Mouse (Mus musculus): ENCODE results near the gene Lyrm7. TPM values are rescaled to one million over a fixed set of nuclear protein-coding genes. Genes with fewer than 3 reads are reported as not detected.
"Not testable (repeated sequence)": the region's sequence is repeated elsewhere in the genome, so short reads cannot be mapped to it uniquely, and the experiment has no call there.

The Lyrm7 gene
- polyA plus RNA-seq, 1 experiment from 2014 or later = 8.2 TPM

DNA sequence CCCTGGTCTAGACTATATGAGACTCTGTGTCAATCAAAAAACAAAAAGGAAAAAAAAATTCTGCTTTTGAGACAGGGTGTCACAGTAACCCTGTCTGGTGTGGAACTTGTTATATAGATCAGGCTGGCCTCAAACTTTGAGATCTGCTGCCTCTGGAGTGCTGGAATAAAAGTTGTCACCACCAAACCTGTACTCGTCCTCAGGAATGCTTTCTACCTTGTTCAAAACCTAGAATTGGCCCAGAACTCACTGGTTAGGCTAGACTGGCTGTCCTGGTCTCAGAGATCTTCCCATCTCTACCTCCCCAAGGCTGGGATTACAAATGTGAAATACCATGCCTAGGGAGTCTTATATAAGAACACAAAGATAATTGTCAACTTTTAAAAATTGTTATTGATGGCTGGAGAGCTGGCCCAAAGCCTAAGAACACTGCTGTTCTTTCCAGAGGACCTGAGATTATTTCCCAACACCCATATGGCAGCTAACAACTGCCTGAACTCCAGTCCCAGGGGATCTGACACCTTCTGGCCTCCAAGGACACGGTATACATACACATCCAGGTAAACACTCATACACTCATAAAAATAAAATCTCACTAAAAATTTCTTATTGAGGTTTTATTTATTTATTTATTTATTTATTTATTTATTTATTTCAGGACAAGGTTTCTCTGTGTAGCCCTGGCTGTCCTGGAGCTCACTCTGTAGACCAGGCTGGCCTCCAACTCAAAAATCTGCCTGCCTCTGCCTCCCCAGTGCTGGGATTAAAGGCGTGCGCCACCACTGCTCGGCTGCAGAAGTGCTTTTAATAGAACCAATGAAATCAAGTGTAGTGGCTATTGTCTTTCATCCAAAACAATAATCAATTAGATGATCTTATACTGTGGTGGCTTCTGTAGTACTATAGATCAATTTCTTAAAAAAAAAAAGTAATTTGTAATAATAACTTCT, 1.0 kb upstream of the Lyrm7 start:
- Histone ChIP-seq H3K27me3 (no peaks in the 10 kb centered on the region), H3K9ac (no peak overlapping the region), H3K27ac (no peak overlapping the region), H3K4me1 (peaks cover 14% of the 10 kb centered on the region; the same call in 1 of the 2 replicates), H3K36me3 (replicated peaks) (no peaks in the 10 kb centered on the region), H3K4me3 (replicated peaks) (no peak overlapping the region), H3K4me2 (peak overlapping the region; percentile 80; the same call in 1 of the 2 replicates), H3K9me3 (no peaks in the 10 kb centered on the region)
- no peak for ATAC-seq (ENCODE audit: low FRiP score)
- WGBS = 89% methylated on average over 5 of the region's 5 CpGs

DNA sequence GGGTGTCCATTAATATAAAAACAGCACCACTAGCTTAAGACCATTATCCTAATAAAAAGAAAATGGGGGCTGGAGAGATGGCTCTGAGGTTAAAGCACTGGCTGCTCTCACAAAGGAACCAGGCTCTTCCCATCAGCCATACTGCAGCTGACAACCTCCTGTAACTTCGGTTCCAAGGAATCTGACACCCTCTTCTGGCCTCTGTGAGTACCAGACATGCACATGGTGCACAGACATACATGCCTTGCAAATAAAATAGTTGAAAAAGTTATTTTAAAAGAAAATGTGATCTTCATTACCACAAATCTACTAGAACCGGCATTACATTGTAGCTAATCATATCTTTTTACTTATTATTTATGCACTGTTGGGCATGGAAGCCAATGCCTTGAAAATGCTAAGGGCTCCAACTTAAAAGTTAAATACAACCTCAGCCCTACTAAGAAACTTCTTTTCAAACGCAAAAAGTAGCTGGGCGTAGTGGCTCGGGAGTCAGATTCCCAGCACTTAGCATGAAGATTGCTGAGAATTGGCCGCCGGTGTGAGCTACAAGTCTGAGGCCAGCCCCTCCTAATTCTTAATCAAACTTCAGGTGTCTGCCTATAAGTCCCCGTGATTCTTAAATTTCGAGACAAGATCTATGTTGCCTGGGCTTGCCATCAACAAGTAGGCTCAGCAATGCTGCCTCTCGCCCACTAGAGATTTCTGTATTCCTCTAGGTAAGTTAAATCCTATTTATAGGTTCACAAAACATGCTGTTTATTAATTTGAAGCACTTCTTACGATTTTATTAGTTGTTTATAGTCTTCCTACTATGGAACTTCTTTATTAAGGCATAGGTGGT, 1.2 kb downstream of the Lyrm7 start:
- Histone ChIP-seq H3K36me3 (replicated peaks) (no peaks in the 10 kb centered on the region), H3K4me3 (replicated peaks) (peak overlapping the region; percentile 66), H3K27me3 (no peaks in the 10 kb centered on the region), H3K9me3 (no peaks in the 10 kb centered on the region), H3K4me2 (peak overlapping the region; percentile 80), H3K9ac (peak overlapping the region; percentile 75; the same call in 1 of the 2 replicates), H3K4me1 (peaks cover 9% of the 10 kb centered on the region; the same call in 1 of the 2 replicates), H3K27ac (peak overlapping the region; percentile 59; the same call in 1 of the 2 replicates)
- 0 out of 2 replicates have a peak, but pooled peaks have one; percentile 2 for ATAC-seq (ENCODE audit: low FRiP score)
- 27% methylated on average over 11 of the region's 11 CpGs for WGBS

DNA sequence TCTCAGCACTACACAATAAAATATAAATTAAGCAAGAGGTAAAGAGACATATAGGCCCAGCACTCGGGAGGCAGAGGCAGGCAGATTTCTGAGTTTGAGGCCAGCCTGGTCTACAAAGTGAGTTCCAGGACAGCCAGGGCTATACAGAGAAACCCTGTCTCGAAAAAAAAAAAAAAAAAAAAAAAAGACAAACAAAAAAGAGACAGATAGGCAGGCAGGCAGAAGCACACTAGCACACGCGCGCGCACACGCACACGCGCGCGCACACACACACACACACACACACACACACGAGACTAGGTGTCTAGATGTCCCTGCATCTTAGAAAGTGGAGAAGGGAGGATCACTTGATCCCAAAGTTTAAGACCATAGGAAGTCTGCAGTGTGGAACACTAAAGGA, 1.8 kb downstream of the Lyrm7 start:
- not testable (repeated sequence) for H3K4me2 ChIP-seq; H3K4me1 ChIP-seq; H3K9ac ChIP-seq; H3K9me3 ChIP-seq; H3K36me3 ChIP-seq (replicated peaks); H3K27me3 ChIP-seq; H3K4me3 ChIP-seq (replicated peaks); ATAC-seq (ENCODE audit: low FRiP score)
- 0 out of 2 replicates have a peak overlapping the region, but pooled peaks have one; percentile 8 for H3K27ac ChIP-seq
- WGBS = 95% methylated on average over 11 of the region's 12 CpGs

DNA sequence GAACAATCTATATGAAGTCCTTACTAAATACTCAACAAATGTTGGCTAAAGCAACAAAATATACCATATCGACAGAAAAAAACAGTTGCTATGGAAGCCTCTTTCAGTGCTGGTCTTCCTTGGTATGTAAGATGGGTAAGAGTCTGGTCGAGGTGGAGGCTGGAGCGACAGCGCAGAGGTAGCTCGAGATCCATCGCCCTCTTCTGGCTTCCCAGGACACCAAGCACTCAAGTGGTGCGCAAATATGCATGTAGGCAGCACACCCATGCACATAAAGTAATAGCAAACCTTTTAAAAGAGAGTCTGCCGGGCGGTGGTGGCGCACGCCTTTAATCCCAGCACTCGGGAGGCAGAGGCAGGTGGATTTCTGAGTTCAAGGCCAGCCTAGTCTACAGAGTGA, 9.1 kb downstream of the Lyrm7 start:
- 91% methylated on average over 12 of the region's 12 CpGs for WGBS
- Histone ChIP-seq H3K27ac (no peak overlapping the region), H3K4me1 (no peaks in the 10 kb centered on the region), H3K9ac (no peak overlapping the region), H3K4me3 (replicated peaks) (no peak overlapping the region), H3K27me3 (no peaks in the 10 kb centered on the region), H3K36me3 (replicated peaks) (no peaks in the 10 kb centered on the region), H3K4me2 (no peak overlapping the region), H3K9me3 (no peaks in the 10 kb centered on the region)
- ATAC-seq (ENCODE audit: low FRiP score) = no peak

DNA sequence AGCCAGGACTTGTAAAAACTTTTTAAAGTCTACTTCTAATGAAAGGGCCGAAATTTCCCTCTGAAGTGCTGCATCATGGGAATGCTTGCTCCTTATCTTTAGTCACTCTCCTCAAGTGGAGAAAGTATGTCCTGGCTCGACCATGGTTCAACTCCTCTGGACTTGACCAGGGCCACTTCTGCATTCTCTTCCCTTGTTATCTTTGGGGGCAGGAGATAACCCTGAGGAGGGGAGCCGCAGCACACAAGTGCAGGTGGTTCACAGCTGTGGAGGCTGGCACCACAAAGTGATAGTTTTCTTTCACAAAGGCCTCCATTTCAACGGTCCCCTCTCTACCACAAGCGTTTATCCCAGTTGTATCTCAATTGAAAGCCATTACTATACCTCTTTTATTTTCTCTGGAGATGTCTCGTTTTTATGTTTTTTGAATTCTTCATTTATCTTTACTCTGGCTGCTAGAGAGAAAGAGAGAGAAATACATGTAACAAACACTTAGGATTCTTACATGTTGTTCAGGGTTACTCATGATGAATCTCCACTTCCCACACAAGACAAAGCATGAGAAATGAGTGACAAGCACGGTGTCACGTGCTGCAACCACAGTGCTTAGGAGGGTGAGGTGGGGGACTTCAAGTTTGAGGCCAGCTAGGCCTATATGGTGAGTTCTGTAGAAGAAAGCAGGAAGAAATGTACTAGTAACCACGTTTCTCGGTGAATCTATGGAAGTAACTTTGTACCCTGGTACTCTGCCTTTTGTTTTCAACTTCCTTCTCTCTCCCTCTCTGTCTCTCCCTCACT, 10.6 kb downstream of the Lyrm7 start:
- H3K27me3 ChIP-seq = no peaks in the 10 kb centered on the region
- H3K4me2 ChIP-seq = no peak overlapping the region
- 89% methylated on average over 10 of the region's 10 CpGs for WGBS
- no peak overlapping the region for H3K4me3 ChIP-seq (replicated peaks)
- ATAC-seq (ENCODE audit: low FRiP score) = no peak
- H3K9me3 ChIP-seq = no peaks in the 10 kb centered on the region
- no peaks in the 10 kb centered on the region for H3K36me3 ChIP-seq (replicated peaks)
- H3K9ac ChIP-seq = no peak overlapping the region
- peaks cover 11% of the 10 kb centered on the region for H3K4me1 ChIP-seq
- H3K27ac ChIP-seq = no peak overlapping the region

DNA sequence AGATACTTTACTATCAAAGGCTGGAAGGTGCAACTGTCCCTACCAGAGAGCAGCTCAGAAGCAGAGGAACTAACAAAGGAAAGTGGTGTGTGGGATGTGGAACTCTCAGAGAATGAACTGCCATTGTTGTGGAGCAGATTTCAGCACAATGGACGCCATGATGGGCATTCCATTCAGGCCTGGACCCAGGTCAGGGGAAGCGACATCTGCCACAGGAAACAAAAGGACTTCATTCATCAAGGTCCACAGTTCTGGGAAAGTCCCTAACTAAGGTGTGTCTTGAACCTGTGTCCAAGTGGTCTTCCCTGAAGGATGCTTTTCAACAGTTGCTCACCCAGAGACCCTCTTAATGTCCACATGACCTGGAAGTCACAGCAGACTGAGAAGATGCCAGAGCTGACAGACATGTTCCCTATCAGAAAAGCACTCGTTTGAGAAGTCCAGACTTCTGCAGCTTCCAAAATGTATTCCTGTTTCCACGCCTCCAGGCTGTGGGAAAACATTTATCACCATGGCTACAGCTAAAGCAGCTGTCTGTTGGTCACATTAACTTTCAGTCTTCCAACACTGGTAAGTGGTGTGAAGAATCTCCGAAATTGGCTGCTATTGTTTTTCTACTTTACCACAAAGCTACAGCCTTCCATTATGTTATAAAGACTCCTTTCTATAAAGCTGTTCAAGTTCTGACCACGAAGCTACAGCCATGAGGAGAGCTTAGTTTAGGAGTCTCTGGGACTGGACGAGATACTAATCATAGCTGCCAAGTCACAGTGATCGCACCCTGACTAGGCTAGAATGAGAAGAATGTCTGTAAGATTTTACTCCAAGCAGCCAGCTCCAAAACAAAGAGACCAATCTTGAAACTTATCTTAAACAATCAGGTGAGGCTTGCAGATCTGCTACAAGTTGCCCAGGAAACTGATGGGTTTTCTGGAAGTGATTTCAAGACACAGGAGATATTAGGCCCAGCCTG, 15.0 kb downstream of the Lyrm7 start:
- peaks cover 13% of the 10 kb centered on the region for H3K4me1 ChIP-seq
- H3K36me3 ChIP-seq (replicated peaks) = no peaks in the 10 kb centered on the region
- no peak overlapping the region for H3K9ac ChIP-seq
- 49% methylated on average over 8 of the region's 8 CpGs for WGBS
- no peak overlapping the region for H3K4me2 ChIP-seq
- H3K9me3 ChIP-seq = no peaks in the 10 kb centered on the region
- H3K27me3 ChIP-seq = no peaks in the 10 kb centered on the region
- H3K4me3 ChIP-seq (replicated peaks) = no peak overlapping the region
- no peak overlapping the region for H3K27ac ChIP-seq
- ATAC-seq (ENCODE audit: low FRiP score) = no peak

DNA sequence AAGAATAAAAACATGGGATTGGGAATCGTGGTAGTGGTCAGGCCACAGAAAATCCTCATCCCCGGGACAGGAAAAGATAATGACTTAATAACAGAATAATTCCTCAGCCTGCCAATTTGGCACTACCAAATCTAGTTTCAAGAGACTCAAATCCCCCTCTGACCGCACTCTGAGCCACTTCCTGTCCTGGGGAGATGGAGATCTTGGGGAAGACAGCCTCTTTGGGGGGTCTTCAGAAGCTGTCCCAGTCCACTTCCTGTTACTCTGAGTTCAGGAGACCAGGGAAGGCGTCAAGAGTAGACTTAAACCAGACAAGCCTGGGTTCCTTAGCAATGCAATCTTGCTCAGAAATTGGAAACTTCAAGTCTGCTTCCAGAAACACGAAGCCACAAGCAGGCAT, 15.8 kb downstream of the Lyrm7 start:
- no peaks in the 10 kb centered on the region for H3K36me3 ChIP-seq (replicated peaks)
- no peak overlapping the region for H3K4me2 ChIP-seq
- H3K9me3 ChIP-seq = no peaks in the 10 kb centered on the region
- peaks cover 13% of the 10 kb centered on the region for H3K4me1 ChIP-seq
- ATAC-seq (ENCODE audit: low FRiP score) = no peak
- no peak overlapping the region for H3K4me3 ChIP-seq (replicated peaks)
- 92% methylated on average over 5 of the region's 5 CpGs for WGBS
- H3K27me3 ChIP-seq = no peaks in the 10 kb centered on the region
- H3K9ac ChIP-seq = no peak overlapping the region
- no peak overlapping the region for H3K27ac ChIP-seq

DNA sequence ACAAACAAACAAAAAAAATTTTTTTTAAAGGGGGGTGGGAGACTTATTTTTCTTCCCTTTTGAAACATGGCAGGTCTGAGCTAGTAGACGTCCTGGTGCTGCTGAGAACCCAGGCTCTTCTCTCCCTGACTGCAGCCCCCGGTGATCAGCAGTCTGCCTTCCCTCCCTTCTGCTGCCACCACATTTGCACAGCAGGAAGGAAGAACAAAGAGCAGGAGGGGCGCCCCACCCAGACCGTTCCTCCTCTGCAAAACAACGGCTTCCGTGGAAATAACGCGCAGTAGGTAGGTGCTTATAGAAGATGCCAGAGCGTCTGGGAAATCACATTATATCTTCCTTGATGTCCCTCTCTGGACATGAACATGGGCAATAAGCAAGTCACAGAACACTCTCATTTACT, 16.3 kb downstream of the Lyrm7 start:
- Histone ChIP-seq H3K27me3 (no peaks in the 10 kb centered on the region), H3K4me3 (replicated peaks) (no peak overlapping the region), H3K9ac (no peak overlapping the region), H3K4me2 (no peak overlapping the region), H3K36me3 (replicated peaks) (no peaks in the 10 kb centered on the region), H3K9me3 (0 out of 2 replicates have a peak, but pooled peaks cover 3% of the 10 kb centered on the region), H3K27ac (no peak overlapping the region), H3K4me1 (peaks cover 13% of the 10 kb centered on the region)
- ATAC-seq (ENCODE audit: low FRiP score) = no peak
- WGBS = 73% methylated on average over 9 of the region's 9 CpGs

DNA sequence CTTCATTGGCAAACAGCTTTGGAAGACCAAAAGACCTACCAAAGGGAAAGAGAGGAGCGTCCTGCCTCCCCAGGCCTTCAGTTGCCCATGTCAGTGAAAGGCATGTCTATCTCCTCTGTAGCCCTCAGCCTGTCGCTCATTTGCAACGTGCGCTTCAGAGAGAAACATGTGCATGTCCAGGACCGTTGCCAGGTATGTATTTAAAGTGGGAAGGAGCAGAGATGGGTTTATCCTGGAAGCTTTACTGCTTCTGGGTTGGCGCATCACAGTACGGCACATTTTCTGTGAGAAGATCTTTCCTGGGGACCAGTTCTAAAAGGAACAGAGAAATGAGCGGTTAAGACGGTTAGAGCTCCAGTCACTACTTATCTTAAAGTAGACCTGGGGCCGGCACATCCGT, 19.8 kb downstream of the Lyrm7 start:
- 92% methylated on average over 11 of the region's 11 CpGs for WGBS
- no peak for ATAC-seq (ENCODE audit: low FRiP score)

DNA sequence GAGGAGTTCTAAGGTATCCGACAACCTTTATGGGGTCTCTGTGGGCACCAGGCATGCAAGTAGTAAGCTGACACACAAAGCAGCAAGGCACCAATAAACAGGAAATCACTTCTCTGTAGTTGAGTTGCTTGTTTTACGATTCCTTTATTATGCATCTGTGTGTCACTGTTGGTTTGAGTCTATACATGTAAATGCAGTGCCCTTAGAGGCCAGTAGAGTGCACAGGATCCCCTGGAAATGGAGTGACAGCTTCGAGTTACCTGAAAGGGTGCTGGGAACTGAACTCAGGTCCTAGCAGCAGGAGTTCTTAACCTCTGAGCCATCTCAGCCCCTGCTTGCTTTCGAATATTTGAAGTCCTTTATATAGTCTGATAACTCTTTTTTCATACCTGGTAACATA, 21.0 kb downstream of the Lyrm7 start:
- Histone ChIP-seq H3K4me1 (no peaks in the 10 kb centered on the region), H3K36me3 (replicated peaks) (no peaks in the 10 kb centered on the region), H3K9me3 (0 out of 2 replicates have a peak, but pooled peaks cover 4% of the 10 kb centered on the region), H3K27me3 (no peaks in the 10 kb centered on the region), H3K27ac (no peak overlapping the region), H3K4me3 (replicated peaks) (no peak overlapping the region), H3K9ac (no peak overlapping the region), H3K4me2 (no peak overlapping the region)
- WGBS = 92% methylated on average over 4 of the region's 4 CpGs
- ATAC-seq (ENCODE audit: low FRiP score) = no peak

More for the DNA sequence above, 19.8 kb downstream of the Lyrm7 start:
- H3K36me3 ChIP-seq (replicated peaks) = no peaks in the 10 kb centered on the region
- H3K9ac ChIP-seq = no peak overlapping the region
- no peak overlapping the region for H3K4me2 ChIP-seq
- no peak overlapping the region for H3K4me3 ChIP-seq (replicated peaks)
- H3K27me3 ChIP-seq = no peaks in the 10 kb centered on the region
- H3K27ac ChIP-seq = no peak overlapping the region
- peaks cover 9% of the 10 kb centered on the region for H3K4me1 ChIP-seq
- 0 out of 2 replicates have a peak, but pooled peaks cover 3% of the 10 kb centered on the region for H3K9me3 ChIP-seq

DNA sequence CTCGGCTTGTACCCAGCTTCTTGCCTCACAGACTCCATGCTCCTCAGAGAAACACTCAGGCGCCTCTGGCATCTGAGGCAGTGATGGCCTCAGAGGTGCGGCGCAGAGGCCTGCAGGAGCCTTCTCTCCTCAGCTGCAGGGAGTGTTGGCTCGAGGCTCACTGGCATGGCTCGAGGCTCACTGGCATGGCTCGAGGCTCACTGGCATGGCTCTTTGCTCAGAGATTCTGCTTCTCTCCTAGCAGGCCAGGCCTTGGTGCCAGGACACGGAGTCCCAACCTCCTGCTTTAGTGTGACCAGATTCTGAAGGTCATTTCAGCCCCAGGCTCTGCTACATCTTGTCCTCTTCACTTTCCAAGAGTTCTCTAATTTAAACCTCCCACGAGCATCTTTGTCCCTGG, 24.6 kb downstream of the Lyrm7 start:
- Histone ChIP-seq H3K4me3 (replicated peaks) (no peak overlapping the region), H3K27ac (no peak overlapping the region), H3K9ac (no peak overlapping the region), H3K27me3 (no peaks in the 10 kb centered on the region), H3K4me2 (no peak overlapping the region), H3K4me1 (no peaks in the 10 kb centered on the region), H3K9me3 (0 out of 2 replicates have a peak, but pooled peaks cover 7% of the 10 kb centered on the region), H3K36me3 (replicated peaks) (no peaks in the 10 kb centered on the region)
- no peak for ATAC-seq (ENCODE audit: low FRiP score)
- 85% methylated on average over 9 of the region's 9 CpGs for WGBS
